Mouse (Mus musculus) adipocyte (in vitro differentiated cells): ENCODE data around the gene Mpp4.

ENCODE experiments used
- DNase-seq: peaks from one replicate; pipeline ENCODE4 v3.0.0-alpha.2; 2016; ENCODE audit warnings: low spot score

Gene Mpp4

DNA sequence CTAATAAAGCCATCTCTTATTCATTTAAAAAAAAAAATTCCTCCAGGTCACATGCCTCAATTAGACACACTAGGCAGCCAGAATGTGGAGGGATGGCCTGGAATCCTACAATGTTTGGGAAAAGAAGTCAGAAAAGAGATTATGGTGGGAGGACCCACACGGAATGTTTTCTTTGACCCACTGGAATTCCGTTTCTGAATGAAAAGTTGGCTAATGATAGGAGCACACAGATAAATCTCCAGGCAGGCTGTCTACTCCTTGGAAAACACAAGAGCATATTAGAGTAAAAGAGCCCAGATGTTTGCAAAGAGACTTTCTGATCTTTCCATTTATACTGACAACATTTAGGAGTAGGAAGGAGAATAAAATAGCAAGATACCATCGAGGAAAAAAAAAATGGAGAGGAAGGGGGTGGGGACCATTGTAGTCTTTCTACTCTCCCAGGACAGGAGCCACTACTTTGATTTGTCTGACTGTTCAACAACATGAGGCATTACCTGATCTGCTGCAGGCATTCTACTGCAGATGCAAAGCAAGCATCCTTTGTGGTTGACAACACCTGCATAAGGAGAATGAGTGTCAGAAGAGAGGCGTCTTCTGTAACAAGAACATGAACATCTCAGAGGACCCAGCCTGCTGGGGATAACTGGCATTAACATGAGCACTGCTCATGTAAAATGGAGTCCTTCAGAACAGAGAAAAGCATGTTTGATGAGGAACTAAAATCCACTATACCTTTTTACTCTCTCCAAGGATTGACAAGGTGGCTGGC, 4.7 kb upstream of the Mpp4 start:
- no peak for DNase-seq

DNA sequence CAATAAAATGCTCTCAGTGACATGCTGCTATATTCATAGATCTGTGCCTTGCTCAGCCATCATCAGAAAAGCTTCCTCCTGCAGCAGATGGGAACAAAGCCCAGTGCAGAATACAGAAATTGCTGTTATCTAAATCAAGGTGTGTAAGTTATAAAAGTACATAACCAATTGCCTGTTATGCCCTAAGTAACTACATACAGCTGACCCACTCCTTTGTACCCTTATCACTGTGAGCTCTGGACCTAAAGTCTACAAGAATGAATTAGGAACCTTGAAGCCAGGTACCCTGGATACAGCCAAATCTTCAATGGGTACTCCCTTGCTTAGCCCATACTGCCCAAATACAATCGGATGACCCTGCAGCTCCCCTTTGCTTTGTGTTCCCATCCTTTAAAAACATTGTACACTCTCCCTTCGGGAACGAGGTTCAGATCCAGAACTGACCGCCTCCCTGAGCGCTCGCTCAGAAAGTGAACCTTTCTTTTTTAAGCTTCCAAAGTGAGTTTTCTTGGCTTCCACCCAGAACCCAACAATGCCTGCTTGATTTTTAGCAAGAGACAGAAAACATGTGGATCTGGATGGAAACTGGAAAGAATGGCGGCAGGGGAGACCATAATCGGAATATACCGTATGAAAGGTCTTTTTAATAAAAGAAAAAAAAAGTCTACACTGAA, 3.2 kb upstream of the Mpp4 start:
- no peak for DNase-seq

DNA sequence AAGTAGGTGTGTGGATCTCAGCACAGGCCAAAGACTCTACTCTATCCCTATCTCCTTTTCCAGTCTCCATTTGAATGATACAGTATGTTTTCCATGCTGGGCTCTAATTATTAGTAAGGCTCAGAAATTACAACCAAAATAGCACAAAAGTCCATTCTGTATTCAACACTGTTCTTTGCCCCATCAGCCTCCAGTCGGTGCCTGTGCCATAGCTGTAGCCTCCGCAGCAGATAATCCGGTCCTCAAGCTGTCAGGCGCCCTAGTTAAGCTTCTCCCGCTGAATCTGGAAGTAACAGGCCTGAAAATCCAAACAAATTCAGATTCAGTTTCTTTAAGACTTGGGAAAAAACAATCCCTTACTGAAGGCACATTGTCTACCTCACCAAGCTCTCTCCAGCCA, 729 bp upstream of the Mpp4 start:
- no peak for DNase-seq

DNA sequence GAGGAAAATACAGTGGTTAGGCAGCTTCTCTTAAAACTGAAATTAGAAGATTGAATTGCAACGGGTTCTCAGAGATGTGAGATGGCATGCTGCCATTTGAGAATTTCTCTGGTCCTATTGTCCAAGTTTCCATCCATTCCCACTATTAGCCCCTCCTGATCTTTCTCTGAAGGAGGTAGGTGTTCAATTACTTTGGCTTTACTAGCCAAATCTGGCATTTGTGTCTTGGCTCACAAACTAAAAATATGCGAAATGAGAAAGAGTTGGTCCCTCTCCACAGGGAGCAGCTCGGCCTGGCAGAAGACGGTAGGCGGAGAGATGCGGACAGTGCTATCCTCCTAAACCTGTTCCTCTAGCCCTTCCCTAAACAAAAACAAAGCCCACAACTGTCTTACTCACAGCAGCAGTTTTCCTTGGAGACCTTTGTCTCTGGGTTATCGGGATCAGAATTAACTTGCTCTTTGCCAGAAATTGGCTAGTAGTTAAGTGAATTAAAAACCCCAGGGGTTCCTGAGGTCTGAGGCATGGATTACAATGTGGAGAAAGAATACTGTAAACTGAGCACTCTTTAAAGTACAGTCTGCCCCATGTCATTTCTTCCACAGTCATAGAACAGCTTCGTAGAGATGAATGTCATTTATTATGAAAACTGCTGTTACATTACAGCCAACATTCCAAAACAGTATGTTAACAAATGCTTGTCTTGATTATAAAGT, 722 bp downstream of the Mpp4 start:
- no peak for DNase-seq

DNA sequence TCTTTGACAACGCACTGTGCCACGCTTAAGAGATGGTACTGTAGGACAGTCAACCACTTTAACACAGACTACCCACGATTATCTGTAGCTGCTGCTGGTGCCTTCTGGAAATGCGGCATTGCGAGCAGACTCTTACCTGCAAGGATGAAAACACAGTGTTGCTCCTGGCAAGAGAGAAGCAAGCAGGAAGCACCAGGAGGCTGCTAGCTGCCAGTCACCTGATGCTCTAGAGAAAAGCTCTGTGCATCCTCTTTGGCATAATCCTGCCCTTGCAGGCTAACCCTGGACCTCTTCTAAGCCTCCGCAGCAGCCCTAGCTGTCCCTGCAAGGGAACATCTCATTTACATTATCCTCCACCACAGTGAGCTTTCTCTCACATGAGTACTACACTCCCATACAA, 1.8 kb downstream of the Mpp4 start:
- DNase-seq = no peak

DNA sequence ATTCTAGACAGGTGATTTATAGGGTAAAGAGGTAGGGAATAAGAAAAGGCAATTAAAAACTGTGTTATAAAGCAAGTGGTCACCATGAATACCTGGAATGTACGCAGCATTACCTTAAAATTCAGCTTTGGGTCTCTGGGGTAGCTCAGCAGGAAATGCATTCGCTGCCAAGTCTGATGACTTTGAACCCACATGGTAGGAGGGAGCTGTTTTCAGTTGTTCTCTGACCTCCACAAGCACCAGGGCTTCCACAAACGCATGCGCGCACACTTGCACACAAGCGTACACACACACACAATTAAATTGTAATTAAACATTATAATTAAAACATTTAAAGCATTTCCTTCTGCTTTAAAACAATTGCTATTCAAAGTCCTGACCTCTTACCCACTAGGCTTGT, 2.3 kb downstream of the Mpp4 start:
- no peak for DNase-seq

DNA sequence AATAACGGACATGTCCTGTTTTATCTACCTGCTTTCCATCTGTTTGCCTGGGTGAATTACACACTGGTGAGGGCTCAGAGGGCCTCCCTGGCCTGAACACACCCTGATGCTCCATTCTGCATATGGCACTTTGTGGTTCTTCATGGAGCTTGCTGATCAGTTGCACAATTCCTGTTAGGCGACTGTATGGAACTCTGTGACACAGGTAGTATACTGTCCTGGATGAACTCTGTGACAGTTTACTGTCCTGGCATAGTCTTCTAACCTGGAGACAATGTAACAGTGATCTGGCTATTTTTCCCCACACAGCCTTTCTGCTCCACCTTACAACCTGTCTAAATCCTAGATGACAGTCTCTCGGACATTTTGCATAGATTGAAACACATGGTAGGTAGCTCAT, 4.1 kb downstream of the Mpp4 start:
- no peak for DNase-seq

DNA sequence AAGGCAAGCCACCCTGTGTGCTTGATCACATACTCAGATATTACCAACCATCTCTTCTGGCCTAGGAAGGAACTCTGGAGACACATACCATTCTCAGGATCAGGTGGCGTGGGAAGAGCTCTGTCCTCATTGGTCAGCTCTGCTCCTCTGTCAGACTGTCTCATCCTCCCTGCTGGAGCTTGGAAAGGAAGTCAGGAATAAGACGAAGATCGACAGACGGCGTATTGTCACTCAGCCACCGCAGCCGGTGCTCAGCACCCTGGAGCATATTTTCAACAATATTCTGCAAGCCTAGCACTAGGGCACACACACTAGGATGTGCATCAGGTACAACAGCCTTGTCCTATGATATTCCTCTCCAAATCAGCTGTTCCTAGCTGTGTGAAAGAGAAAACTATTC, 4.7 kb downstream of the Mpp4 start:
- no peak for DNase-seq

DNA sequence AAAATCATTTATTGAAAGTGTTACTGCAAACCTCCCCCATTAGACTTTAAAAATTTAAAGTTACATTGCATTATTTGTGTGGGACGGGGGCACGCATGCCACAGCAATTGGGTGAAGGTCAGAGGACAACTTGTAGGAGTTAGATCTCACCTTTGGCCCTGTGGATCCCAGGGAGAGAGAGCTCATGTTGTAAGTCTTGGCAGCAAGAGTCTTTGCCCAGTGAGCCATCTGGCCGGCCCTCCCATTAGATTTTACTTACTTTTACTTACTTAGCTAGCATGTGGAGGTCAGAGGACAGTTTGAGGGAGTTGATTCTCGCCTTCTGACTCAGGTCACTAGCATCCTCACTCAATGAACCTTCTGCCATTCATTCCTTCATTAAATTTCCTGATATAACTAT, 5.3 kb downstream of the Mpp4 start:
- DNase-seq = peak; percentile 6

DNA sequence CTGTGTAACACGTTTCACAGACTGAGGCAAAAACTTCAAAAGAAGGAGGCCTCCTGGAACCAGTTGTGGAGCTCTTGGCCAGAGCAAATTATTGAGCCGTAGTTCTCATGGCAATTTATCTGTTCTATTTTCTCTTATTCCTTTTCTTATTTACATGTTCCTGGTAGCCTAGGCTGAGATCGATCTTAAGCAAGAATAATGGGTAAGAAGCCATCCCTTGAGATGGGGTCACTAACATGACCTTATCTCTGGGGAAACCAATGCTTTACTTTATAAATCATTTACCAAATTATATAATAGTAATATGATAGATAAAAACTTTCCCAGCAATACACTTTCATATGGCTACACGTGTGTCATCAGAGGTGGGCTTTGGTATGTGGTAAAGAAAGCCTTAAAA, 10.8 kb downstream of the Mpp4 start:
- DNase-seq = peak; percentile 5

DNA sequence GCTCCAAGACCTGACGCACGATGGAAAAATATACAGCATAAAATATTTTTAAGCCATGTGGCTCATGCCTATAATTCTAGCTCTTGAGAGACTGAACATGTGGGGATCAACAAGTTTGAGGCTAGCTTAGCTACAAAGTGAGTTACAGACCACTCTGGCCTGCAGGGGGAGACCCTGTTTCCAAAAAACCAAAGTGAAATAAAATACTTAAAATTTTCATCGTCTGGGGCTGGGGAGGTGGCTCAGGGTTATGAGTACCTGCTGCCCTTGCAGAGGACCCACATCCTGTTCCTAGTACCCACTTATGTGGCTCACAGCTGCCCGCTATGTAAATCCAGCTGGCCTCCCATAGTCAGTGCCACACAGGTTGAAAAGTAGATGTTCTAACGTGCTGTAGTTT, 12.6 kb downstream of the Mpp4 start:
- DNase-seq = no peak

DNA sequence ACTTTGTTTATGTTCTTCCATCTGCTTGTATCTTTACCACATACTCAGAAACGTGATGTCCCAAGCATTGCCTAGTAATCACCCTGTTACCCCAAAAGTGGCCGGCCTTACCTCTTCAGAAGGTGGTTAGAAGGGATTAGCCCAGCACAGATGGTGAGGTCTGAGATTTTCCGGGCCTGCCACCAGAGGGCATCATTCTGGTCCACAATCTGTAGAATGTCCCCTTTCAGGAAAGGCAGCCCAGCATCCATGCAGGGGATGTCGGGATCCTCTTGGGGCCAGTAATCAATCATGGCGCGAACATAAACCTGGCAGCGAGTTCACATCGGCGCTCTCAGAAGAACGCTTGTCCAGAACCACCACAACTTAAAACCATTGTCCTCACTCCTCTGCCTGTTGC, 18.6 kb downstream of the Mpp4 start:
- no peak for DNase-seq

DNA sequence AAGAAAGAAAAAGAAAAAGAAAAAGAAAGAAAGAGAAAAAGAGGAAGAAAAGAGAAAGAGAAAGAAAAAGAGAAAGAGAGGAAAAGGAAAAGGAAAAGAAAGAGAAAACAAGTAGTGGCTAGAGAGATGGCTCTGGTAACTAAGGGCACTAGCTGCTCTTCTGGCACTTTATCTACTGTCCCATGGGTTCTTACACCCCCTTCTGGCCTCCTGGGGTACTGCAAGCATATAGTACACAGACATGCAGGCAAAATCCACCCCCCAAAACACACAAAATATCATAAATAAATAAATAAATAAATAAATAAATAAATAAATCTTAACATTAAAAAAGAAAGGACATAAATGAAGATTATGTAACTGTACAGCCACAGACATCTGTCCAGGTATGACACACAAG, 20.4 kb downstream of the Mpp4 start:
- peak; percentile 61 for DNase-seq

DNA sequence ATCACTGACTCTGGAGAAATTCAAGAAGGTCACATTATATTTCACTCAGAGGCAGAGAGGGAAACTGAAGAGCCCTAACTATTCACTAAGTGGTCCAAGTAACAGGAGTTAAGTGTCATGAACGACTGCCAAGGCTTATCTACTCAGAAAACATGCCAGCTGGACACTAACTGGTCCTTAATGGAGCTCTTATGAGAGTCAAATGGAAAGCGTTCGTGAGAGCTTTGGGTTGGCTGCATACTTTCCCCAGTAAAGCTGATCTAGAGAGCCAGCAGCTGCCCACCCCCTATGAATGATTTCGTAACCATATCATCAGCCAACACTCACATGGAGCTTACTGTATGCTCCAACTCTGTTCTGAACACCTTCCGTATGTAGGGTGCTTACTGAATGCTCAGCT, 28.8 kb downstream of the Mpp4 start:
- peak; percentile 23 for DNase-seq

DNA sequence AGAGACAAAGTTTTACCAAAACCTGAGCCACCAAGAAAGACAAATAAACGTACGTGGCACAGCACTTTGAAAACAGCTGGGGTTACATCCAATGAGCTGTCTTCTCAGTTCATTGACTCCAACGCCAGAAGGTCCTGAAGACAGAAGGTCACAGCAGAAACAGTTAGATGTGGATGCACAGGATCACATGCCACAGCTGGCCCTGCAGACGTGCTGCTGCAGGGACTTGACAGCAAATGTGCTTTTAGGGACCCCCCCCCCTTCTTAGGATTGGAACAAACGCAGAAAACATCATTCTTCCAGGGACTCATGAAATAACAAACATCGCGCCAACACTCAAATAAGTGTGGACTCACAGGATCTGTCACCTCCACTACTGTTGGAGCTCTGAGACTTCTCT, 34.3 kb downstream of the Mpp4 start:
- no peak for DNase-seq

DNA sequence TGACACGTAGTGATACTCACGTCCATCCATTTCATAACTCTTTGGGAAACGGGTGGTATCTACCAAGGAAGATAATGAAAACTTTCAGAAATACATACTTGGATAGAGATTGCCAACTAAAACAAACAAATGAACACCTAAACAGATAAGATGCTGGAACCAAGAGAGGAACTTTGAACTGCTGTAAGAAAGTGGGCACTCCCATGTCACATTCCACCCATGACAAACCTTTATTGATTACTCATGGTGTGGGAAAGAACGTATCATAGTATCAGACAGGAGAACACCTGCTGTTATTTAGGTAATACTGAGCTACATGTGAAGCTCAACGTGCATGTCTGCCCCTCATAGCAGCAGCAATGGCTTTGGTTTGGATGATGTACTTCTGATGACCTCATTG, 37.6 kb downstream of the Mpp4 start:
- no peak for DNase-seq

DNA sequence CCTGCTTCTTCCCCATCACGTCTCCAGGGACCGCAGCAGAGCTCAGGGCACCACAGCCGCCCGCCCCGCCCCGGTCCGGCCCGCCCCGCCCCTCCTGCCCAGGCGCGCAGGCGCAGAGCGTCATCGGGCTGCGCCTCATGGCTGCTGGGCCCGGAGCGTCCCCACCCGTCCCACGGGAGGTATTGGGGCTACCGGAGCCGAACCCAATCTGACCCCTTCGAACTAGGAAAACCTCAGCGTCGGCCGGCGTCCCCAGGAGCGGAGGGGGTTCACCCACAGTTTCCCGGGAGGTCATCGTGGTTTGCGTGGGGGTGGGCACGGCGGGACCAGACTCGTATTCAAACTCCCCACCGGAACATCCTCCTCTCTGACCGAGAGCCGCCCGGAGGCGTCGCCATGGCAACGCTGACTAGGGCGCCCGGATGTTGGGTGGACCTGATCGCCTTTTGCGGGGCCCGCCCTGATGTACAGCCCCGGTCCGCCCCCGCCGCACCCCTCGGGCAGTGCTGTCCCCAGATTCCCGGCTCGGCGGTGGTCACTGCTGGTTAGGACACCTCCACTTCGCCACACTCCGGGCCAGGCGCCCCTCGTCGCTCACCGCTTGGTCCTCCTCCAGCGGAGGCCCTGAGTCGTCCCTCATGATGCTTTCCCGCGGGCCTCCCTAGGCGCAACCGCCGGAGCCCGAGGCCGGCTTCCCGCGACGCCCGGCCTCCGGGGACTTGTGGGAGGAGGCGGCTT, 43.3 kb downstream of the Mpp4 start, which contains the start of gene Tmem237:
Gene Tmem237 (minus strand): TSS at position 689 of the 738 bp plus-strand sequence.
- peak; percentile 89 for DNase-seq

DNA sequence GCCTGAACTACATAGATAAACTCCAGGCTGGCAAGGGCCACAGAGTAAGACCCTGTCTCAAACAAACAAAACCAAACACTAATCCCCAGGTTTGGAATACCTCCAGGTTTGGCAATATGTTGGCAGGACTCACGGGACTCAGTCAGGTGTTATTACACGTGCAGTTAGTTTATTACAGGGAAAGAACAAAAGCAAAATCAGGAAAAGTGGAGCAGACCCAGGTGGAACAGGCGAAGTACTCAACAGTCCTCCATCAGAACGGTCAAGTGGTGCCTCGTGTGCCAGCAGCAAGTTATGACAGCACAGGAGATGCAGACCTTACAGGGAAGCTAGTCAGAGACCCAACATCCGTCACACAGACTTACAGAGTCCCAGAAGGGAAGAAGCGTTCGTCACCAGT, 52.7 kb downstream of the Mpp4 start:
- no peak for DNase-seq

DNA sequence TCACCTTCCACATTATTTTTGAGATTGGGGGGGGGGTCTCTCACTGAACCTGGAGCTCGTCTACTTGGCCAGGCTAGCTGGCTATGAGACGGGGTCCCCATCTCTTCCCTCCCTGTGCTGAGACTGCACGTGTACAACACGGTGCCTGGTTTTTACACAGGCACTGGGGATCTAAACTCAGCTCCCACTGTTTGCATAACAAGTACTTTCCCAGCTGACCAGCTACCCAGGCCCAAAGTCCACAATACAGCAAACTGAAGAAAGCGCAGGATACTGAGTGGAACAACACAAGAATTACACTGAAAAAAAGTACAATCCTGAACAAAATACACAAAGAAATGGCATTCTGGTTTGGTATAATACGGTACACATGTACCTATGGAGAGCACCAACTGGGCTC, 61.1 kb downstream of the Mpp4 start:
- DNase-seq = no peak

DNA sequence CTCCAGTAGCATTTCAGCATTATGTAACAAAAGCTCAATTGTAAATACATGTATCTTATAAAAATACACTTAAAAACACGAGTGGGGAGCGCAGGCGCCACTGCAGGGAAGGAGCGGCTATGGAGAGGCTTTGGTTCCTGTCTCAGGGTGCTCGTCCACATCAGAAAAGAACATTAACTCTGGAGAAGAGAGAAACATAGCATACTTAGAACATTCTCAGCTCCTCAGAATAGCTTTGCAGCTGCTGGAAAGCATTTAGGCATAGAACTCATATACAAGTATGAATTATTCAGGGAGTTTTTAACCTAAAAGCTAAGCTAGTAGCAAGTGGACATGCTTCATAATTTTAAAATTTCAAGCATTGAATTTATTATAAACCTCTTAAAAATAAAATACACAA, 62.2 kb downstream of the Mpp4 start:
- DNase-seq = no peak

DNA sequence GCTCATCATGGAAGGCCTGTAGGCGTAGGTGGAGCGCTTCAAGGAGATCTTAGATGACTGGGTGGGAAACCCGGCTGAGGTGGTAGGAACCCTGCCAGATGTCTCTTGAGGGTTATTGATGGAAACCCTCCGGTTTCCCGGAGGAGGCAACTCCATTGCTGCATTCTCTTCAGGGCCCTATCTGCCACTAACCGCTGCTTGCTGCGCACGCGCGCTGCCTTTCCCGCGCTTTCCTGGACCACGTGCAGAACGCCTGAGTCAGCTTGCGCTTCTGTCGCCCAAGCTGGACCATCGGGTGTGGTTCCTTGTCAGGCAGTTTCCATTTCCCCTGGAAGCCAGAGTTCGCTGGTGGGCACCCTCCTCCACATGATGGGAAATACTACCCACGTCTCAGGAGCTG, 68.5 kb downstream of the Mpp4 start, which contains the start of gene C2cd6:
Gene C2cd6 (minus strand): TSS at position 196 of the 400 bp plus-strand sequence.
- no peak for DNase-seq
